Mouse (Mus musculus) urinary bladder, postnatal 25 days (tissue): ENCODE results near the gene Fam178b.

Source experiments
- DNase-seq: peaks from one replicate; pipeline ENCODE4 v3.0.0; 2022; ENCODE audit warnings: low spot score

The Fam178b gene

DNA sequence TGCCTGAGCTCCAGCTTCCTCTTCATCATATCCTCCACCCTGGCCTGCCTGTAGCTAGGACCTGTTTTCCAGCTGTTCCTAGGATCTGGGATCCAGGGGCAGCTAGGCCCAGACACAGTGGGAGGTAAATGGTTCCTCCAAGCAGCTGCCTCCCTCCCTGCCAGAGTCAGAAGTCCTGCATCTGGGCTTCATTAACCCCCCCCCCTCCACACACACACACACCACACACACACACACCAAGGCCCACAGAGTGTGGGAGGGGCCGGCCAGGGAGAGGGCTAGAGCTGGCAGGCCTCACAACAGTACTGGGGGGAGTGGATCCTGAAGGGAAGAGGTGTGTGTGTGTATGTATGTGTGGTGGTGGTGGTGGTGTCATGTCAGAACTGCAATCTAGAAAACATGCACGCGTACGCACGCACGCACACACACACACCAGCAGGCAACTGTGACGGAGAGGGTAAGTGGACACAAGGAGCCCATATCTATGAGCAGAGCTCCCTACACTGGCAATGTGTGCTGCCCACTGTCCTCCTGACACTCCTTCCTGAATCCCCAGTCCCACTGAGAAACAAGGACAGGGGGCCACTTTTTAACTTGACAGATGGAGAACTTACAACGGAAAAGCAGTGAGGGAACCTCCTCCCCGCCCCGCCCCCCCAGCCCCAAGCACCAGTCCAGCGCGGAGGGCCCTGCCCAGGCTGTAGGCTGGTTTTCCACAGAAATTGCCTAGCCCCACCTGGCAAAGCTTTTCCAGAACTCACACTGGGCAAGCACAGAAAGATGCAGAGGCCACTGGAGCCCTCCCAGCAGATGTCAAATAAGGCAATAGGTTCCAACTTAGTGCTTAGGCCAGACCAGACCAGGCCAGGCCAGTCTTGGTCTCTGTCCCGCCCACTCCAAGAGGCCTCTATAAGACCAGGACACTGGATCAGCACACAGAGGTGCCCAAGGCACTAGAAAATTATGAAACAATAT, 94.2 kb downstream of the Fam178b start:
- DNase-seq: no peak

GRCm38 (mm10) chr1:36587860-36588259, 95.1 kb downstream of the Fam178b start:
- DNase-seq: no peak

DNA sequence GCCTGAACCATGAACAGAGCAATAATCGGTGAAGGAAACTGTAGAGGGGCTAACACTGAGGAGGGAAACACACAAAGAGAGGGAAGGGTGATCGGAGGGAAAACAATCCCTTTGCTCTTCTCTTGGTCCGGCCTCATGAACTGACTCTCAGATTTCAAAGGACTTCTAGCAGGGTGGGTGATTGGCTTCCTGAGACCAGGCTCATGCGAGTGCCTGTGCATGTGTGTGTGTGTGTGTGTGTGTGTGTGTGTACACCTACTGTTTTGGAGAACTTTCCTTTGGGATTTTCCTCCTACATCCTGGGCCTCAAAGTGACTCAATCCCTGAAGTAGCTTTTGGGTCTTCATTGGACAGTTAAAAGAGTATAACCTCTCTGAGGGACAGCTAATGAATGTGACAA, 96.7 kb downstream of the Fam178b start:
- no peak for DNase-seq

GRCm38 (mm10) chr1:36583408-36584116, 99.4 kb downstream of the Fam178b start:
- DNase-seq: no peak

DNA sequence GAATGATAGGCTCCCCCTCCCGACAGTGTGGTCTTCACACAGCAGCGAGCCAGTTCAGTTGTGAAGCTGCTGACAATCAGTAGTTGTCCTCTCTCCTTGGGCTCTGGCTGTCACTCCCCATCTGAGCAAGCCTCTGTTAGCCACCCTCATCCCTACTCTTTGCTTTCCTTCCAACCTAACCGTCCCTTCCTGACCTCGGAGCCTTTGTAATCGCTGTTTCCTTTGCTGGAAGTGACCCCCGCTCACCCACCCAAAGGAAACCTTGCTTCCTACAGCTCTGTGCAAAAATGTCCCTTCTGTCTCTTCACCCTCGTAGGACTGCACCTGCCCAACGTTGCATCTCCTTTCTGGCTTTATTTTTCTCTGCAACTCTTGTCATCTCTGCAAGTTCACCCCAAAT, 100.8 kb downstream of the Fam178b start:
- DNase-seq: no peak

- no peak for DNase-seq
These were observed 101.7 kb downstream of the Fam178b start for GRCm38 (mm10) chr1:36581260-36581659.

- DNase-seq: no peak
These were observed 102.4 kb downstream of the Fam178b start for GRCm38 (mm10) chr1:36580384-36581207.

- DNase-seq: no peak
These were observed 103.0 kb downstream of the Fam178b start for GRCm38 (mm10) chr1:36579974-36580383.

GRCm38 (mm10) chr1:36576991-36577675, 105.8 kb downstream of the Fam178b start:
- DNase-seq: no peak

- DNase-seq: no peak
These were observed 107.6 kb downstream of the Fam178b start for GRCm38 (mm10) chr1:36575347-36575746.

DNA sequence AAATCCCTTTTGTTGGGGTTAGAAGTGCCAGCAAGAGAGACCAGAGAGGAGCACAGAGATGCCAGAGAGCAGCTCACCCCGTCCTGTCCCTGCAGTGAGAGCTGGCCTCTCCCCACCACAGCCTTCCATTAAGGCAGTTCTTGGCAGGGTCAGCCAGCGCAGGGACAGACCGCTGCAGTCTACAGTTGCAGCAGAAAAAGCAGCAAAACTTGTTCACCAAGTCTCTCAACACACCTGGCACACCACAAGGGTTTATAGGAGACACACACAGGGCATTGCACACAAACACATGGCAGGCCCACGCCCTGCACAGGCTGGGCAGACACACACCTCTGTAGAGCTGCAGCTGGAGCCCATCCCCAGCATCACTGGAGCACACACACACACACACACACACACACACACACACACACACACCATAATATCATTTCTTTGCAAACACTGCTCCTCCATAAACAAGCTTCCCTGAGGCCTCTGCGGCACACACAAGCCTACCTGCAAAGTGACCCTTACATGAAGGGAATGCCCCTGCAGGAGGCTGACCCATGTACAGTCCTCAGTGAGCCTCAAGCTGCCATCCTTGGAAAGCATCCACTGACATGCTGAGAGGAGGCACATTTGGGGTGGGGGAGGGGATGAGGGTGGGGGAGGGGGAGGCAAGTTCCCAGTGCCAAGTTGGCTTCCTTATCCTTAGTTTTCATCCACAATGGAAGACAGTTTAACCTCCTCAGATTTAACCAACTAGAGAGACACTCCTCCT, 108.6 kb downstream of the Fam178b start:
- DNase-seq: no peak

GRCm38 (mm10) chr1:36573524-36573923, 109.5 kb downstream of the Fam178b start:
- DNase-seq: no peak

DNA sequence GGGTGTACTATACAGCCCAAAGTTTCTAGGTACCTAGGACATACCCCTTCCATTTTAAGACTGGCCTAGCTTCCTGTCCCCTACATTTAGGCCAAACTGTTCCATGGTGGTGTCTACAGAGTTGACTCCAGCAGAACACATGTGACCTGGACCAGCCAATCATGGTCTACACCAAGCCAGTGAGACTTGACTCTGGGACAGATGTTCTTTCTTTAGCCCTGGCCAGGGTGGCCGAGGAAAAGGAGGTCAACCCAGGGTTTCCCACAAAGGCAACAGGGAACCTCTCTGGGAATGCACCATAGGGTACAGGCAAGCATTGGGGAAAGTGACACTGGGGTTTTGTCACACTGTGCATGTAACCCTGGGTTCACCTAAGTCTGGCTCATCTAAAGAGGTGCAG, 110.3 kb downstream of the Fam178b start:
- no peak for DNase-seq

DNA sequence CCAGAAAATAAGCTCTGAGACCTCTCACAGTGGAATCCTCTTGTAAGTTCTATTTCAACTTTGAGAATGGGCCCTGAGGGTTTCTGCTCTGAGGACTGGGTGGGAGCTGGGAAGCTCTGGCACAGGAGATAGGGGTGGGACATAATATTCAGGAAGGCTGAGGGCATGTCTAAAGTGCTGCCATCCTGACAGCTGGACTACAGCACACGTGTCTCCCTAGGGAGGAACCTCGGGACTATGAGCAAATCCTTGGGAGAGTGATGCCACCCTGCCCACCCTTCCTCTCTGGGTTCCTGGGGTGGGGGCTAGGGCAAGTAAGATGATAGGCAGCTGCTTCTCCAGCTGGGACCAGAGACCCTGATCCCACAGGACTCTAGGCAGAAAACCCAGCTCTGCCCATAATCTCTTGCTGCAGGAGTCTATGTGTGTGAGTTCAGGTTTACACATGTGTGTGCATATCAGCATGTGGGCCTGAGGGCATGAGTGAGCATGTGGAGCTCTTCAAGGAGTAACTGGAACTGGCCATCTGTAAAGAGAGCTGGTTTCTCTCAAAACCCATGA, 110.8 kb downstream of the Fam178b start:
- no peak for DNase-seq

DNA sequence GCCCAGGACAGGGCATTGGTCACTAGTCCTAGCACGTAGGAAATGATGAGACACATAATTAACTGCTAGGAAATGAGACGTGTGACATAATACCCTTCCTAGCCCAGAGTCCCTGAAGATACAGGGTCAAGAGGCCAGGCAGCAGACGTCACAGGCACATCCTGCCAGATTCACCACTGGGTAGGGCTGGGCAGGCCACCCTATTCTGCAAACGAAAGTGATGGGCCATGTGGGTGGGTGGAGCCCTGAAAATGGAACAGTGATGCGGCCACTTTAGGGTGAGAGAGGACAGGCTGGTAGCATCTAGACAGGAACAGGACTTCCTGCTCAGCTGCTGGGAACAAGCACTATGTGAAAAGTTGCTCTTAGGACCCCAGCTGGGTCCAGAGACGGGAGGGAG, 111.4 kb downstream of the Fam178b start:
- no peak for DNase-seq

GRCm38 (mm10) chr1:36570320-36570719, 112.7 kb downstream of the Fam178b start:
- DNase-seq: no peak

GRCm38 (mm10) chr1:36569694-36570276, 113.2 kb downstream of the Fam178b start:
- DNase-seq: no peak

GRCm38 (mm10) chr1:36568776-36569175, 114.2 kb downstream of the Fam178b start:
- no peak for DNase-seq

DNA sequence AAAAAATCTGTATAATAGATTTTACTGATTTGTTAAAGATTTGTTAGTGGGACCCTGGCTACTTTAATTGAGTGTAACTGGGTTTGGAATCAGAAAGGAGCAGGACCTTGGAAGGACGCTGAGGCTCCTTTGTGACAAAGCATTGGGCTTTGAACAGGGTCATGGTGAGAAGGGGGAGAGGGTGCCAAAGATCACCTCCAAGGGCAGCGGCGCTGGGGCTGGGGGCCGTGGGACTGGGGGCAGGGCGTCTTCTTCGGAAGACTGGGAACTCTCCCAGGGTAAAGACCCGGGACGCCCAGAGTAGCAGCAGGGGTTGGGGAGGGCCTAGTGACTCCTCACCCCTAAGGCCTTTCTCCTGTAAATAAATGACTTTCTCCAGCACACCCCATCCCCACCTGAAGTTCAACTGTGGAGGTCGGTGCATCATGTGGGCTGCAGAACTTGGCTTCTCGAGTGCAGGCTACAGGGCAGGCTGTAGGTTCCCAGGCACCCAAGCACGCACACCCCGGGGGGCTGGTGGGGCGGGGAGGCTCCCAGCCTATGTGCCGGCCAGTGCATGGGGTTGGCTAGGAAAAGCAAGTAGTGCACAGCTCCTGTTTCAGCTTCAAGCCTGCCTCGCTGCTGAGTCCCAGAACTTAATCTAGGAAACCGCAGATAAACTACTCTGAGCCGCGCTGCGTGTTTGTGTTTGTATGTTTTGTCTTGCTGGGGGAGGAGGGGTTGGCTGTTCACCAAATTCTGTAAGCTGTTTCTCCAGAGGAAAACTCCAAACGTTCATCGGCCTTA, 115.0 kb downstream of the Fam178b start:
- no peak for DNase-seq
